Mouse (Mus musculus): ENCODE results near the gene Kank1. TPM values are rescaled to one million over a fixed set of nuclear protein-coding genes. Genes with fewer than 3 reads are reported as not detected.

Kank1 gene
- polyA plus RNA-seq, 2 experiments from 2014 or later = not detected

- ATAC-seq = no peak
These were observed 170.6 kb downstream of the Kank1 start for GRCm38 (mm10) chr19:25407185-25407886.

- no peak for ATAC-seq
These were observed 171.1 kb downstream of the Kank1 start for GRCm38 (mm10) chr19:25407887-25408236.

DNA sequence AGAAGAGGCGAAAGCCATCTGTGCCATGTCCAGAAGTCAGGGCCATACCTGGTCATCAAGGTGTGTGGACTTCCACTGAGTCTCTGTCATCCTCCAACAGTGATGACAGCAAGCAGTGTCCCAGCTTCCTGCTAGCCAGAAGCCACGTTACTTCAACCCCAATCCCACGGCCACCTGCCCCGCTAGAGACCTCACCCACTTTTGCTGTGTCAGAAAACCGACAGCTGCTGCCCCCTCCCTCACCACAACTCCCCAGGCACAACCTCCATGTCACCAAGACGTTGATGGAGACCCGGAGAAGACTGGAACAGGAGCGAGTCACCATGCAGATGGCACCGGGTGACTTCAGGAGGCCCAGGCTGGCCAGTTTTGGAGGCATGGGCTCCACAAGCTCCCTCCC lies 172.5 kb downstream of the Kank1 start:
- no peak for ATAC-seq

DNA sequence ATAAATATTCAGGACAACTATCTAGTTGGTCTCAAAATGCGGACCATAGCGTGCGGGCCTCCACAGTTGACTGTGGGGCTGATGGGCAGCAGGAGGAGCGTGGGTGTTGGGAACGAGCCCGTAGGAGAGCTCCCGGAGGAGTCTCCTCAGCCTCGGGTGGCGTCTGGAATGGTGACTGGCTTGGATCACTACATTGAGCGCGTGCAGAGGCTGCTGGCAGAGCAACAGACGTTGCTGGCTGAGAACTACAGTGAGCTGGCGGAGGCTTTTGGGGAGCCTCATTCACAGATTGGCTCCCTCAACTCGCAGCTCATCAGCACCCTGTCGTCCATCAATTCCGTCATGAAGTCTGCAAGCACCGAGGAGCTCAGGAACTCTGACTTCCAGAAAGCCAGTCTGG lies 174.6 kb downstream of the Kank1 start:
- no peak for ATAC-seq

GRCm38 (mm10) chr19:25415448-25415847 lies 178.7 kb downstream of the Kank1 start:
- ATAC-seq = no peak

DNA sequence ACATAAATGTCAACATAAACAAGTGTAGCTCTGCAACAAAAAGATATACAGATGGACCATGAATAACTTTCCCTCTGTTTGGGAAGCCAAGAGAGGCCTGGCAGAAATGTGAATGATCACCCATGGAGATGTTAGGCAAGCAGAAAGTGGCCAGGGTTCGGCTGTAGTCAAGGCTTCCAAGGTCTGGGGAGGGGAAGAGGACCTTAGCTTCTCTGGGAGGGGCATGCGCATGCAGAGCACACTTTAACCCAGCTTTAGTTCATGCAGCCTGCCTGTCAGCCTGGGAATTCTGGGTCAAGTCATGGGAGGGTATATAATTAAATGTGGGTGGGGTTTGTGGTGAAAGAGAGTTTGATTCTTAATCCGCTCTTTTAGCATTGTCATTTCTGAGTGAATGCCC lies 180.9 kb downstream of the Kank1 start:
- ATAC-seq = no peak

DNA sequence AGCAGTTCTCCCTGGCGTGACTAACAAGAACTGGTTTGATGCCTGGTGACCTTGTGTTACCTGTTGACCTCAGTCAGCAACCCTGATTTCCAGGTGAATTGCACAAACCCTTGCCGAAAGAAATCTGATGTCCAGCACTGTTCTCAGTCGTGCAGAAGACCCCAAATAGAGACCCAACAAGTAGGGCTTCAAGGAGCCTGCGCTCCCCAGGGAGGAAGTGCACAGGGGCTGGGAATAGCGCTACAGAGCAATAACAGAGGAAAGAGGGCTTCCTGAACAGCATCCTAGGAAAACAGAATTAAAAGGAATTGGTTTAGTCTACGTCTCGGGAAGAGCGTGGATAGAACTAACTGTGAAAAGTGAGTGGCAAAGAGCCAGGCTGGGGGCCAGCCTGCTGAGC lies 183.2 kb downstream of the Kank1 start:
- no peak for ATAC-seq

DNA sequence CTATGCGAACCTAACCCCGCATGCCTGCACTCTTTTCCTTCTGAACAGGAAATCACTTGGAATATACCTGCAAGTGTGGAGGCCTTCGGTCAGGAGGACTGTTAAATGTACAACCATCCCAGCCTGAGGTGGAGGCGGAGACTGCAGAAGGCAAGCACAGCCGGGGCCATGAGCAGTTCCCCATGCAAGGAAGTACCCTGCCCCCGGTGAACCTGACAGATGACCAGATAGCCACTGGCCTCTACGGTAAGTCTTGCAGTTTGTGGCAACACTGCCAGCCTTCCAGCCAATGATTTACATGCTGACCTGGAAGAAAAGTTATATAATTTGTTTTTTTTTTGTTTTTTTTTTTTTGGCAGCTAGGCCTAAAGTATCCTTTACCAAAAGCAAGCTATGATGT lies 185.3 kb downstream of the Kank1 start:
- ATAC-seq = no peak

DNA sequence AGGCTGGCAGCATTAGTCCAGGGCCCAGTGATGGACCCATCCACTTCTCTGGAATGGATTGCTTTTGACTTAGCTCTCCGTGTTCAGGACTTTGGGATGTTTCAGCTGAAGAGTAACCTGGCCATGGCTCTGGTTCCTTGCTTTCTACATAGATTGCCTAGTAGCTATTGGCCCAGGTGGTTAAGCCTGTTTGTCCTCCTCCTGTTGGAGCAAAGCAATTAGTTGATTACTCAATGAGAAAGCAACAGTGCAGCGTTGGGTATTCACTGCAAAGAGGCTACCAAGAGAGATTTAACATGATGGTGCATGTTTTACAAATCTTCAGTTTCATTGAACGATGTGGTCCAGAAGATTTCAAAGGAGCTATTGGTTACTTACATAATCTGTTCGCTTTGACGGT lies 186.6 kb downstream of the Kank1 start:
- ATAC-seq = no peak

DNA sequence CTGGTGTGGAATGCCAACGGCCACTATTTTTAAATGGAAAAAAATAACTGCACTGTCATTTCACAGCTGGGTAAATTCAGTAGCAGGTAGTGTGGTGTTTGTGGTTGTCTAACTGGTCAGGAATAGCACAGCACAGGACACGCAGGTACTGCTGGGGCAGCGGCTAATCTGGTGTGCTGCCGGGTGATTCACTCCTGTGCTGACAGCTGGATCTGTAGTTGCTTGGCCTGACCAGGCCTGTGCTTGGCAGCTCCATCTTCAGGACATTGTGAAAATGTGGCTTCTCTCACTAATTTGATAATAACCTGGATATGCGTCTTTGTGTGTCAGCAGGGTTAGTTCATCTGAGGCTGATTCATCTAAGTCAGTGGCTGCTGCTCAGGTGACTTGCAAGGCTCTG lies 189.7 kb downstream of the Kank1 start:
- ATAC-seq = no peak

GRCm38 (mm10) chr19:25427886-25428285 lies 191.1 kb downstream of the Kank1 start:
- no peak for ATAC-seq

GRCm38 (mm10) chr19:25428338-25428962 lies 191.7 kb downstream of the Kank1 start:
- no peak for ATAC-seq

- ATAC-seq = no peak
These were observed 194.7 kb downstream of the Kank1 start for GRCm38 (mm10) chr19:25431431-25431830.

DNA sequence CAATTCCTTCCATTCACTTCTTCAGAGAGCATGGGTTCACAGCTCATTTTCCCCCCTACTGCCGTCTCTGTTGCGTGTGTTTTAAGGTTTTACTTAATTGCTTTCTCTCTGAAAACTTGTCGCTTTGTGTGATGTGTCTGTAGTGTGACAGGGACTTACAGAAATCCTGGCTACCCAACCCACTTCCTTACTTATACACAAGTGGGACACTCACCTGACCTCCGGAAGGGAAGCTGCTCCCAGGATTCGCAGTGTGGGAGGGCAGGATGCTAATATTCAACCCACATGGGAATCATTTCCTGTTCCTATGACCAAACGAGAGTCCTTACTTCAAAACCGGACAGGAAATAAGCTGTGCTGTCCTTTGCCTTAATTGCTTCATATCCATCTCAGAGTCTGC lies 195.1 kb downstream of the Kank1 start:
- no peak for ATAC-seq

- ATAC-seq = no peak
These were observed 196.5 kb downstream of the Kank1 start for GRCm38 (mm10) chr19:25433169-25433690.

DNA sequence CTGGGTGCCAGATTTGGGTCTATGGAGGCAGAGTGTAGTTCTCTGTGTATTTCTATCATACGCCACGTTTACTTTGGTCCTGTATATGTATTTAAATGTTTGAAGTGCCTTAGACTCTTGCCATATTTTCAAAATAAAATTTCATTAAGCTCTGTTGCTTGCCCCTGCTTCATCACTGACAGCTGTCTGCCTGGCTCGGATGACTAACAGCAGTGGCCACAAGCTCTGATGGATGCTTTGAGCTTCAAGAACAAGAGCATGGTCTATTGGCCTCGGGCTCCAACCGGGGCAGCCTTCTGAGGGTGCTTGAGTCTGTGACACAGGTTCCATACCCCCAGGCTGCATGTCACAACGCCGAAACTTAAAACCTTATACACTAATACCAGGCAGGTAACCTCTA lies 197.6 kb downstream of the Kank1 start:
- no peak for ATAC-seq

- ATAC-seq = no peak
These were observed 198.0 kb downstream of the Kank1 start for GRCm38 (mm10) chr19:25434795-25435194.

- no peak for ATAC-seq
These were observed 198.6 kb downstream of the Kank1 start for GRCm38 (mm10) chr19:25435412-25435811.

DNA sequence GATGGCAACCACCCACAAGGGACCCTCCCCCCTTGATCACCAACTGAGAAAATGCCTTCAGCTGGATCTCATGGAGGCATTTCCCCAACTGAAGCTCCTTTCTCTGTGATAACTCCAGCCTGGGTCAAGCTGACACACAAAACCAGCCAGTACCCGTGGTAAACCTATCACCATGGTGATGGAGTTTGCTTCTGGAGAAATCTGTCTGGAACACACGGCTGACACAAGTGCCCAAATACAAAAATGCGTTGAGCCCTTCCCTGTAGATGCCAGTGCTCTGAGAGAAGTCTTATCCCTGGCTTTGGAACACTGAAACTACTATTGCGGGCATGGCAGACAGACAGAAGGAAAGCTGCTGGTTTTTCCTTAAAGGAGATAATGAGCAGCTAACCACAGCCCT lies 199.4 kb downstream of the Kank1 start:
- ATAC-seq = no peak

DNA sequence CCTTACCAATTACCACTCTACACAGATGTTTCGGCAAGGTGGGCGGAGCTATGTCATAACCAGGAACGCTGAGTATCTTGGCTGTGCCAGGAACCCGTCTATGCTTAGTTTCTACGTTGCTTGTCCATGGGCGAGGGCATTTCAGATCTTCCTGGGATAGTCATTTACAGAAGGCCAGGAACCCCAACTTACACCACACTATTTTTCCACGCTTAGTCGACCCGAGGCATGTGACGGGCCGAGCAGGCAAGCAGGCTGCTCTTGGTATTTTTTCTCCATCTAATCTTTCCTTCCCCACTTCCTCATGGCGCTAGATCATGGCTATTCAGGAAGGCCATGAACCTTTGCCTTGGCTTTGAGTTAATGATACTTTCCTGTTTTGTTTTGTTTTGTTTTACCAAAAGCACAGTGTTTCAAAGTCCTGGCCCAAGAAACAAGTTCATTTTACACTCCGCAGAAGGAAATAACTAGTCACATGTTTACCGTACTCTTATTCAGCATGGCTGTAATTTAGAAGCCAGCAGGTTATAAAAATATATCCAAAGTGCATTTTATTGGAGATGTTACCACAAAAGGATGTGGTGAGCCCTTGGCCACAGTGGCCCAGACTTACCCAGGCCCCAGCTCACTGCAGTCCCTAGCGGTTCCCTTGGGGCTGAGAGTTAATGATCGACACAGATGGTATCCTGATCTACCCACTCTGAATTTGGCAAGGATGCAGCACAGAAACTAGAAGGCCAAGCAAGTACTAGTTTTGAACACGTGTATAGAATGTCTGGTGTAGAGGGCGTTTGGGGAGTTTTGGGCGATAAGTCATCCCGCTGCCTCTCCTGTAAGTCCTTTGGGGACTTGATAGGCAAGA lies 200.2 kb downstream of the Kank1 start:
- ATAC-seq = no peak

- ATAC-seq = no peak
These were observed 201.5 kb downstream of the Kank1 start for GRCm38 (mm10) chr19:25438246-25438645.

- no peak for ATAC-seq
These were observed 203.0 kb downstream of the Kank1 start for GRCm38 (mm10) chr19:25439807-25440206.

DNA sequence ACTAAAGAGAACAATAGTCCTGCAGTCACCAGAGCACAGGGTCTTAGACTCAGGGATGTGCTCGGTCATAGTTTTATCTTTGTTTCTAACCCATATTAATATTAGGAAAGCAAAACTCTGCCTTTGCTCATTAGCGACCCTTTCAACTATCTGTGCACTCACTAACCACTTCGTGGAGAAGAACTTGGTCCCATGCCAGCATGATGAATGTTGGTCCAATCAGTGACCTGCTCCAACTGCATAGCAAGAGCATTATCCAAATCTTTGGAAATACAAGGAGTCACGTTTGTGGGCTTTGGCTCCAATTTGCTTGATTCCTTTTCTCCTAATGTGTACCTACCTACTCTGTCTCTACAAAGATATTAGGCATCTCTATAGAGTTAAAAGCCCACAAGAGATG lies 204.0 kb downstream of the Kank1 start:
- ATAC-seq = no peak

DNA sequence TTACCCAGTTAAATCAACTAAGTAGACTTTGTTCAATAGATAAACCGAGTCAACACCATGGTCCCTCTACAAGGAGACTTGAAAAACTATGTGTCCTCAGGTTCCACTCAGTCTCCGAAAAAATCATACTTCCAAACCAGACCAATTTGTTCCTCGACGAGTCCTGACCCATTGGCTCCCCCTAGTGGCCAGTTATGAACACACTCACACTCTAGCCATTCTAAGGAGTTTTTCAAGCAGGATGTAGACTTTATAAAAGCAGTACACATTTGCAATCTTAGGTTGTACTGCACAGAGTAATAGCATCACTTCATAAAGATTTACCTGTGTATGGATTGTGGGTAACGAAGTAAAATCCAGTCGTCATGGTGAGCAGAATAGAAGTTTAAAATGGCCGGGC lies 208.3 kb downstream of the Kank1 start:
- ATAC-seq = no peak

Measured in CD4-positive, CD25-positive, alpha-beta regulatory T cell, adult 4 months (primary cell).